Mouse (Mus musculus): ENCODE measurements around the gene Ccdc92. TPM values are rescaled to one million over a fixed set of nuclear protein-coding genes. Genes with fewer than 3 reads are reported as not detected.
A peak's percentile ranks its signal among the peaks of the same experiment; 100 is the strongest.

Ccdc92 gene
- polyA plus RNA-seq (2015; fragmentation: Nextera tagmentation; extraction: Ambion mirVana), result 5.3 and 6.1 TPM in 2 replicates

DNA sequence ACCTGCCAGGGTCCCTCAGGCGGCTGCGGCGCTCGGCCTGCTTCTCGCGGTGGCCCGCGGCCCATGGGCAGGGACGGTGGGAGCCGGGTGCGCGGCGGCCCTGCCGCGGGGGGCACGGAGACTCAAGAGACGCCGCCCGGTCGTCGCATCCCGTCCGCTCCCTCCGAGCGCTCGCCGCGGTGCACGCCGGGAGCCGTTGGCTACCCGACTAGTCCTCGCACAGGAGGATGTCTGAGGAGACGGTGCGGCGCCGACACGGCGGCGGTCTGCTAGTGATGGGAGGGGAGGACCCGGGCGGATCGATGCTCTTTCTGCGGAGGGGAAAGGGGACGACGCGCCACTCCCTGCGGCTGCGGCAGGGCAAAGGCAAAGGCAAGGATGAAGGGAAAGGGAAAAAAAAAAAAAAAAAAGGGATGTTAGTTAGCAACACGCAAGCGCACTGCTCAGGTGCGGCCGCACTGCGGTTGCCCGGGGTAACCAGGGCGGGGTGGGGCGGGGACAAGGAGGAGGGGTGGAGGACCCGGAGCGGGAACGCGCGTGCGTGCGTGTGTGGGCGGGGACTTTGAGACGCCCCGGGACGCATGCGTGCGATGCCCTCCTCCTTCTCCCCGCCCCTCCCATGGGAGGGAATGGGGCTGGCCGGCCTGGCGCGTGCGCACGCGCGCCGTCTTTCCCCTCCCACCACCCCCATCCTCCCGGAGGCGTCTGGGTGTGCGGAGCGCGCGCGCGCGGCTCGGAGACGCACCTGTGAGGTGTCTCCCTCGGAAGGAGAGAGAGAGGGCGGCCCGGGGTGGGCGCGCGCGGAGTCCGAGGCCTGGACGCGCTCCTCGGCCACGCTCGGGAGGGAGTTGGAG, at the start of gene Ccdc92, which contains the start of gene Zfp664:
Gene Ccdc92 (minus strand): TSS at position 412 of the 854 bp plus-strand sequence.
Gene Zfp664 (plus strand): TSS at position 679 of the 854 bp plus-strand sequence.
- Histone ChIP-seq H3K36me3 (peaks cover 8% of the 10 kb centered on the region), H3K27me3 (peaks cover 32% of the 10 kb centered on the region), H3K4me1 (peaks cover 27% of the 10 kb centered on the region), H3K4me3 (peak within 1 kb of the TSS; percentile 70), H3K9ac (peak within 1 kb of the TSS; percentile 89), H3K4me2 (replicated peaks) (peak within 1 kb of the TSS; percentile 98), H3K9me3 (no peaks in the 10 kb centered on the region), H3K27ac (peak within 1 kb of the TSS; percentile 94)
- under 1% methylated on average over 79 of the region's 103 CpGs for WGBS
- ATAC-seq (ENCODE audit: low FRiP score, low read depth), result peak; percentile 92

DNA sequence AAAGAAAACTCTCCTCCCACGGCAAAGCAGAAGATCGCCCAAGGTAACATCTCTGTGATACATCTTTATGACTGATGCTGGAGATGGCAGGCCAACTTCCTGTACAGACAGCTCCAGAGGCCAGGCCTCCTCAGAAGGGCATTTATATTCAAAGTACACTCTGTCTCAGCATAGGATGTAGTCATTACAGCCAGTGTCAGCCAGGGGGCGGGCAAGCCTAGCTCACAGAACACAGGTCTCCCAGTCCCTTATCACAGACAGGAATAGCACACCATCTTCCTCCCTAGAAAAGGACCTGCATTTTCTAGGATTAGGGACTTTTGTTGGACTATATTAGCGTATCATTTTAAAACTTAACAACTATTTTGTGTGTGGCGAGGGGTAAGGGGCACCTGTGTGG, 46.6 kb upstream of the Ccdc92 start:
- Histone ChIP-seq H3K27me3 (no peaks in the 10 kb centered on the region), H3K36me3 (no peaks in the 10 kb centered on the region), H3K4me3 (no peak overlapping the region), H3K9ac (no peak overlapping the region), H3K9me3 (no peaks in the 10 kb centered on the region), H3K4me1 (peaks cover 13% of the 10 kb centered on the region; the same call in 1 of the 2 replicates), H3K27ac (no peak overlapping the region), H3K4me2 (replicated peaks) (no peak overlapping the region)
- ATAC-seq (ENCODE audit: low FRiP score, low read depth), result peak; percentile 74; the same call in 1 of the 2 replicates
- 16% methylated on average over 5 of the region's 5 CpGs for WGBS

DNA sequence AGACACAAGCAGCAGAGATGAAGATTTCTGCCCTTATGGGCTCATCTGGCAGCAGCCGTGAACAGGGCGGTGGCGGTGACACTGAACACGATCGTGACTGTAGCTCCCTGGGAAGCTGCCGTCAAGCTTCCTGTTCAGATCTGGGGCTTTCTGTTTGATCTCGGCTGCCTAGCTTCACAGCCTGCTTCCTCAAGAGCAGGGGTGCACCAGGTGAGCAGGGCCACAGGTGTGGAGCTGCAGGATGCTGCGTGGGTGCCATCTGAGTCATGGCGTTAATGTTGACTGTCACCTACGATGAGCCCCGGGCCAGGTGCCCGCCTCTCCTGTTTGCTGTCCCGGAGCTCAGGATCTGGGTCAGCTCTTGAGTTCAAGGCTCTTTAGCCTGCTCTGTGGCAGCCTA, 44.7 kb upstream of the Ccdc92 start:
- WGBS, result 71% methylated on average over 13 of the region's 13 CpGs
- ATAC-seq (ENCODE audit: low FRiP score, low read depth), result no peak
- no peaks in the 10 kb centered on the region for H3K36me3 ChIP-seq

GRCm38 (mm10) chr5:124903852-124904251, 41.6 kb upstream of the Ccdc92 start:
- Histone ChIP-seq H3K9me3 (no peaks in the 10 kb centered on the region), H3K27ac (no peak overlapping the region), H3K36me3 (no peaks in the 10 kb centered on the region), H3K27me3 (no peaks in the 10 kb centered on the region), H3K4me1 (peaks cover 13% of the 10 kb centered on the region), H3K9ac (no peak overlapping the region), H3K4me2 (replicated peaks) (no peak overlapping the region), H3K4me3 (no peak overlapping the region)
- WGBS, result 90% methylated on average over 4 of the region's 4 CpGs
- no peak for ATAC-seq (ENCODE audit: low FRiP score, low read depth)

More for the DNA sequence above, 44.7 kb upstream of the Ccdc92 start:
- Histone ChIP-seq H3K27me3 (no peaks in the 10 kb centered on the region), H3K4me1 (0 out of 2 replicates have a peak, but pooled peaks cover 3% of the 10 kb centered on the region), H3K27ac (no peak overlapping the region), H3K9ac (no peak overlapping the region), H3K9me3 (no peaks in the 10 kb centered on the region), H3K4me2 (replicated peaks) (no peak overlapping the region), H3K4me3 (no peak overlapping the region)

DNA sequence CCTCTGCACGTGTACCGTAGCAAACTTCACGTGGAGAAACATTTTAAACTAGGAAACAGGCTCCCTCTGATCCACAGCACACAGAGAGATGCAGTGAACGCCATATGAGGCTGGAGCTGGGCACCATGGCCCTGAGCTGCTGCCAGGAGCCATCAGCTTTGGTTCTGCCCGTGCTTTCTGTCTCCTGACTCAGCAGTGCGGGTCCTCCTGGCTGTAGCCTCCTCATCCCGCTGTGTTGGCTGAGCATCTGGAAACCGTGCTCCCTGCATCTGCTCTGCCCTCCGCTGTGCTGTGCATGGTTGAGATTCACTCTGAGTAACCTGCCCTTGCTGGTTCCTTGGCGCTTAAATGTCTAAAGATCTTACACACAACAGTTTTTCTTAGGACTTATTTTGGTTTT, 40.0 kb upstream of the Ccdc92 start:
- H3K27ac ChIP-seq, result no peak overlapping the region
- peaks cover 10% of the 10 kb centered on the region for H3K4me1 ChIP-seq
- H3K9me3 ChIP-seq, result no peaks in the 10 kb centered on the region
- H3K27me3 ChIP-seq, result no peaks in the 10 kb centered on the region
- no peak overlapping the region for H3K9ac ChIP-seq
- H3K36me3 ChIP-seq, result no peaks in the 10 kb centered on the region
- 82% methylated on average over 10 of the region's 10 CpGs for WGBS
- no peak overlapping the region for H3K4me3 ChIP-seq
- no peak overlapping the region for H3K4me2 ChIP-seq (replicated peaks)
- ATAC-seq (ENCODE audit: low FRiP score, low read depth), result no peak

DNA sequence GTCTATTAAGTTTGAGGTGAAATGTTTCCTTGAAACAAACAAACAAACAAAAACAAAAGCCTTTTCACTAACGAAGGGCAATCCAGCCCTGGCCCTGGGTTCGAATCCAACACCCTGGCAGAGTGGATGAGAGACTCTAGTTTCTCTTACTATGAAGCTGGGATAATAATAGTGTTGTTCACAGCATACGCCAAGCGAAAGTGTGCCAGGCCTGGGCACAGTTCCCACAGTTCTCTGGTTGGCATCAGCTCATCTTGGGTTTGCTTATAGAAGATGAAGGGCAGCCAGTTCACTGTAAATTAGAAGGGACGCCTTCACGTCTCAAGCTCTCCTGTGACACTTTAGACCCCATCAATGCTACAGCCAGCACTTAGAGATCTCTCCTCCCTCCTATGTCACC, 39.5 kb upstream of the Ccdc92 start:
- Histone ChIP-seq H3K4me1 (peaks cover 12% of the 10 kb centered on the region), H3K27me3 (no peaks in the 10 kb centered on the region), H3K4me3 (no peak overlapping the region), H3K36me3 (no peaks in the 10 kb centered on the region), H3K27ac (no peak overlapping the region), H3K4me2 (replicated peaks) (no peak overlapping the region), H3K9ac (no peak overlapping the region), H3K9me3 (no peaks in the 10 kb centered on the region)
- WGBS, result 87% methylated on average over 6 of the region's 6 CpGs
- no peak for ATAC-seq (ENCODE audit: low FRiP score, low read depth)

DNA sequence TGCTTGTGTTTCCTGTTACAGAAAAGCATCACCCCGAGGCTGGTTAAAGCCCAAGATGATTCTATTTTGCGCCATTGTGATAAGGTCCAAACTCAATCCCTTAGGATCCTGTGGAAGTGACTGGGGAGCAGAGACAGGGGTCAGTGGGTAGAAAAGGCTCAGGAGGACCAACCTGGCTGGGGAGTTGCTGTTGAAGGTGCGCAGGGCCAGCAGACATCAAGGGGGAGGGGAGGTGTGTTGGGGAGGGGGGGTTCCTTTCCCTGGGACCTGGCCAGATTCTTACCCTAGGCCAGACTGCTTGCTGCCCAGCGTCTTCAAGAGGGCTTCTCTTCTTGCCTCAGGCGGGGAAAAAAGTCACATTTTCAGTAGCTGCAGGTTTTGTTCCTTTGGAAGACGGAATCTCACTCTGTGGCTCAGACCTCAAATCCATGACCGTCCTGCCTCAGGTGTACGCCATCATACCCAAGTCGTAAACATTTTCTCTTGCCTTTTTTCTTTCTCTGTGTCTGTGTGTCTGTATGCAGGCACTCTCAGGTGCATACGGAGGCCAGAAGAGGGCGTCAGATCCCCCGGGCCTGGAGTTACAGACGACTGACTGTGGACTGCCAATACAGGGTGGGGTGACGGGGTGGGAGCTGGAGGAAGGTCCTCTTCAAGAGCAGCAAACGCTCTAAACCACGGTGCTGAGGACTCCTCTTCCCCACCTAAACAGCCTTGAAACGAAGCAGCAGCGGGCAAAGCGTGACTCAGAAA, 38.7 kb upstream of the Ccdc92 start:
- Histone ChIP-seq H3K27me3 (no peaks in the 10 kb centered on the region), H3K9me3 (no peaks in the 10 kb centered on the region), H3K27ac (no peak overlapping the region), H3K9ac (no peak overlapping the region), H3K4me1 (peaks cover 17% of the 10 kb centered on the region), H3K4me2 (replicated peaks) (no peak overlapping the region), H3K36me3 (no peaks in the 10 kb centered on the region), H3K4me3 (no peak overlapping the region)
- 70% methylated on average over 19 of the region's 19 CpGs for WGBS
- ATAC-seq (ENCODE audit: low FRiP score, low read depth), result no peak

DNA sequence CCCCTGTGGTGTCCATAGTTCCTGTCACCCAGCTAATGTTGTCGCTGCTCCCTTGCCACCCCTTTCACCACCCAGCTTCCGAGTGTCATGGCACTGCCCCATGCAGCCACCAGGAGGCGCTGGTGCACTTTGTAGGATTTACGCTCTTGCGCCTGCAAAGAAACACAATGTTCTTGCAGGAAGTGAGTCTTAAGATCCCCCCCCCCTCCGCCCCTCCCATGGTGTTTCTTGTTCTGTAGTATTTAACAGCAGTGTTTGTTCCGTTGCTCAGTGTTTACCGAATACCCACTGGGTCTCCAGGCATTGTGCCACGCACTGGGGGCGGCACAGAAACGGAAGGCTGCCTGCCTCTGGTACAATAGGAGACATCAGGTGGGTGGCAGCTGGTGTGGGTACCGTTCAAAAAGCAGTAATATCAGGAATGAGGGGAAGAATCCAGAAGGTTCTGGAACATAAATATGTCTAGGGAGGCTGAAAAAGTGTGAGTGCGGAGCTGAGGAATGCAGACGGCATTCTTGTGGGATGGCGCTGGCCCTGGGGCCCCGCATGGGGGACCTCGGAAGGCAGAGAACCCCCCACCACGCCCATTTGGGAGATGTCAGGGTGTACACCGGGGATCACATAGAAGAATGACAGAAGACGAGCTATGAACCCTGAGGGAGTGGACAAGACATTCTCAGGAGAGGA, 37.9 kb upstream of the Ccdc92 start:
- peaks cover 22% of the 10 kb centered on the region for H3K4me1 ChIP-seq
- H3K36me3 ChIP-seq, result no peaks in the 10 kb centered on the region
- no peak overlapping the region for H3K27ac ChIP-seq
- 35% methylated on average over 20 of the region's 20 CpGs for WGBS
- peak overlapping the region; percentile 16; the same call in 1 of the 2 replicates for H3K4me3 ChIP-seq
- no peaks in the 10 kb centered on the region for H3K27me3 ChIP-seq
- ATAC-seq (ENCODE audit: low FRiP score, low read depth), result peak; percentile 49; the same call in 1 of the 2 replicates
- H3K9me3 ChIP-seq, result no peaks in the 10 kb centered on the region
- peak overlapping the region; percentile 45 for H3K4me2 ChIP-seq (replicated peaks)
- no peak overlapping the region for H3K9ac ChIP-seq

GRCm38 (mm10) chr5:124896135-124896534, 33.9 kb upstream of the Ccdc92 start:
- Histone ChIP-seq H3K27me3 (no peaks in the 10 kb centered on the region), H3K4me1 (peaks cover 25% of the 10 kb centered on the region), H3K4me3 (no peak overlapping the region), H3K4me2 (replicated peaks) (no peak overlapping the region), H3K27ac (peak overlapping the region; percentile 48; the same call in 1 of the 2 replicates), H3K36me3 (no peaks in the 10 kb centered on the region), H3K9me3 (no peaks in the 10 kb centered on the region), H3K9ac (no peak overlapping the region)
- no peak for ATAC-seq (ENCODE audit: low FRiP score, low read depth)
- WGBS, result 43% methylated on average over 6 of the region's 8 CpGs

GRCm38 (mm10) chr5:124891921-124892370, 29.7 kb upstream of the Ccdc92 start:
- Histone ChIP-seq H3K36me3 (peaks cover 24% of the 10 kb centered on the region), H3K9ac (no peak overlapping the region), H3K4me3 (no peak overlapping the region), H3K4me2 (replicated peaks) (no peak overlapping the region), H3K27ac (no peak overlapping the region), H3K4me1 (peaks cover 17% of the 10 kb centered on the region), H3K9me3 (no peaks in the 10 kb centered on the region), H3K27me3 (no peaks in the 10 kb centered on the region)
- 65% methylated on average over 3 of the region's 3 CpGs for WGBS
- ATAC-seq (ENCODE audit: low FRiP score, low read depth), result no peak

GRCm38 (mm10) chr5:124888661-124889060, 26.4 kb upstream of the Ccdc92 start:
- 91% methylated on average over 8 of the region's 8 CpGs for WGBS
- no peak for ATAC-seq (ENCODE audit: low FRiP score, low read depth)

More at GRCm38 (mm10) chr5:124888661-124889060, 26.4 kb upstream of the Ccdc92 start:
- Histone ChIP-seq H3K27me3 (no peaks in the 10 kb centered on the region), H3K4me3 (no peak overlapping the region), H3K9ac (no peak overlapping the region), H3K9me3 (no peaks in the 10 kb centered on the region), H3K4me2 (replicated peaks) (no peak overlapping the region), H3K4me1 (0 out of 2 replicates have a peak, but pooled peaks cover 3% of the 10 kb centered on the region), H3K27ac (no peak overlapping the region), H3K36me3 (peaks cover 57% of the 10 kb centered on the region)
